Mouse (Mus musculus): ENCODE measurements around the gene Rnf4. TPM values are rescaled to one million over a fixed set of nuclear protein-coding genes. Genes with fewer than 3 reads are reported as not detected.

Rnf4 gene
- 159 and 252 TPM in 2 replicates for polyA plus RNA-seq (2012; rRNA removed)

GRCm38 (mm10) chr5:34336097-34336774, at the start of gene Rnf4:
Rnf4 (plus strand) TSS chr5:34336289.

GRCm38 (mm10) chr5:34288154-34288716, 47.9 kb upstream of the Rnf4 start, which contains the start of the genes Zfyve28 and Cfap99:
Zfyve28 (minus strand) TSS chr5:34288449.
Cfap99 (plus strand) TSS chr5:34288600.

GRCm38 (mm10) chr5:34369341-34370021, 33.4 kb downstream of the Rnf4 start, which contains the start of gene Fam193a:
Fam193a (plus strand) TSS chr5:34369933.

Other genes with a start within 250 kb of the Rnf4 start
- gene Poln, start 166.8 kb upstream of the Rnf4 start, polyA plus RNA-seq (2012; rRNA removed): 0.59 and 1.2 TPM in 2 replicates
- 26.0 and 30.2 TPM in 2 replicates for gene Haus3, start 166.8 kb upstream of the Rnf4 start, polyA plus RNA-seq (2012; rRNA removed)
- 49.1 and 65.9 TPM in 2 replicates for gene Mxd4, start 148.6 kb upstream of the Rnf4 start, polyA plus RNA-seq (2012; rRNA removed)
- 2.2 and 2.8 TPM in 2 replicates for gene Zfyve28, start 47.8 kb upstream of the Rnf4 start, polyA plus RNA-seq (2012; rRNA removed)
- gene Cfap99, start 47.7 kb upstream of the Rnf4 start, polyA plus RNA-seq (2012; rRNA removed): 0.02 and 0.05 TPM in 2 replicates
- gene Fam193a, start 33.6 kb downstream of the Rnf4 start, polyA plus RNA-seq (2012; rRNA removed): 36.4 and 50.5 TPM in 2 replicates
- gene Tnip2, start 177.7 kb downstream of the Rnf4 start, polyA plus RNA-seq (2012; rRNA removed): 7.8 and 10.3 TPM in 2 replicates
- 17.2 and 19.8 TPM in 2 replicates for gene Sh3bp2, start 189.5 kb downstream of the Rnf4 start, polyA plus RNA-seq (2012; rRNA removed)
- gene Add1, start 237.4 kb downstream of the Rnf4 start, polyA plus RNA-seq (2012; rRNA removed): 176 and 189 TPM in 2 replicates

Data from central nervous system, embryonic 11.5 days (tissue).